Mouse (Mus musculus): ENCODE results near the gene Bicc1. TPM values are rescaled to one million over a fixed set of nuclear protein-coding genes. Genes with fewer than 3 reads are reported as not detected.

Gene Bicc1
- polyA plus RNA-seq, 1 experiment from 2014 or later, result 4.5 TPM

GRCm38 (mm10) chr10:71130261-71130660 is 29.2 kb downstream of the Bicc1 start:
- Histone ChIP-seq H3K9me3 (replicated peaks) (no peaks in the 10 kb centered on the region), H3K27ac (no peak overlapping the region), H3K4me1 (peaks cover 14% of the 10 kb centered on the region), H3K27me3 (ENCODE audit: low read depth, poor library complexity, severe bottlenecking) (no peaks in the 10 kb centered on the region), H3K4me3 (no peak overlapping the region), H3K36me3 (no peaks in the 10 kb centered on the region)
- WGBS, result 48% methylated on average over 9 of the region's 9 CpGs
- DNase-seq (ENCODE audit: low spot score), result no peak

DNA sequence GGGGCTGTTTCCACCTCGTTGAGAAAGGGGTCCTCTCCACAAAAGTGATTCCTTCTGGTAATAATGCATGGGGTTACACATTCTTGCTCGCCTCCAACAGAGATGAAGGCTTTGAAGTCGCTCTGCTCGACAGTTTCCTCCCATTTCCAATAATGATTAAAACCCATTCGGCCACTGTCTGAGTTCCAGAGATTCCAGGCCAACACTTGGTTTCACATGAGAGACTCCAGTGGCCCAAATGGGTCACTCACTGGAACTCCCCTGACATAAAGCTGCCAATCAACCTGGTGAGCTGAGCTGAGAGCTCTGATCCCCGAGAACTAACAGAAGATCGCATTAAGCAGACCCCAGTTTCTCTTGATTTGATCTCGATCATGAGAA is 31.6 kb downstream of the Bicc1 start:
- H3K4me3 ChIP-seq, result no peak overlapping the region
- no peak for DNase-seq (ENCODE audit: low spot score)
- H3K9me3 ChIP-seq (replicated peaks), result no peaks in the 10 kb centered on the region
- WGBS, result 46% methylated on average over 8 of the region's 8 CpGs
- no peaks in the 10 kb centered on the region for H3K36me3 ChIP-seq
- H3K4me1 ChIP-seq, result peaks cover 17% of the 10 kb centered on the region
- no peak overlapping the region for H3K27ac ChIP-seq
- H3K27me3 ChIP-seq (ENCODE audit: low read depth, poor library complexity, severe bottlenecking), result no peaks in the 10 kb centered on the region

- Histone ChIP-seq H3K27me3 (ENCODE audit: low read depth, poor library complexity, severe bottlenecking) (no peaks in the 10 kb centered on the region), H3K36me3 (no peaks in the 10 kb centered on the region), H3K4me3 (no peak overlapping the region), H3K9me3 (replicated peaks) (no peaks in the 10 kb centered on the region), H3K27ac (no peak overlapping the region), H3K4me1 (peaks cover 17% of the 10 kb centered on the region)
- WGBS, result 83% methylated on average over 13 of the region's 13 CpGs
- DNase-seq (ENCODE audit: low spot score), result no peak
Measured at GRCm38 (mm10) chr10:71127278-71127950, 32.1 kb downstream of the Bicc1 start.

GRCm38 (mm10) chr10:71123974-71124373 is 35.5 kb downstream of the Bicc1 start:
- no peaks in the 10 kb centered on the region for H3K9me3 ChIP-seq (replicated peaks)
- no peak overlapping the region for H3K27ac ChIP-seq
- H3K36me3 ChIP-seq, result no peaks in the 10 kb centered on the region
- no peak for DNase-seq (ENCODE audit: low spot score)
- peaks cover 19% of the 10 kb centered on the region for H3K4me1 ChIP-seq
- no peaks in the 10 kb centered on the region for H3K27me3 ChIP-seq (ENCODE audit: low read depth, poor library complexity, severe bottlenecking)
- no peak overlapping the region for H3K4me3 ChIP-seq
- WGBS, result 41% methylated on average over 3 of the region's 3 CpGs

GRCm38 (mm10) chr10:71123395-71123794 is 36.1 kb downstream of the Bicc1 start:
- H3K27ac ChIP-seq, result no peak overlapping the region
- no peaks in the 10 kb centered on the region for H3K36me3 ChIP-seq
- H3K27me3 ChIP-seq (ENCODE audit: low read depth, poor library complexity, severe bottlenecking), result no peaks in the 10 kb centered on the region
- no peak for DNase-seq (ENCODE audit: low spot score)
- H3K9me3 ChIP-seq (replicated peaks), result no peaks in the 10 kb centered on the region
- H3K4me3 ChIP-seq, result no peak overlapping the region
- 63% methylated on average over 4 of the region's 4 CpGs for WGBS
- H3K4me1 ChIP-seq, result peaks cover 23% of the 10 kb centered on the region

GRCm38 (mm10) chr10:71122480-71122879 is 37.0 kb downstream of the Bicc1 start:
- Histone ChIP-seq H3K4me3 (no peak overlapping the region), H3K9me3 (replicated peaks) (no peaks in the 10 kb centered on the region), H3K27me3 (ENCODE audit: low read depth, poor library complexity, severe bottlenecking) (no peaks in the 10 kb centered on the region), H3K4me1 (peaks cover 16% of the 10 kb centered on the region), H3K36me3 (no peaks in the 10 kb centered on the region), H3K27ac (no peak overlapping the region)
- WGBS, result 87% methylated on average over 8 of the region's 8 CpGs
- peak; percentile 19 for DNase-seq (ENCODE audit: low spot score)

DNA sequence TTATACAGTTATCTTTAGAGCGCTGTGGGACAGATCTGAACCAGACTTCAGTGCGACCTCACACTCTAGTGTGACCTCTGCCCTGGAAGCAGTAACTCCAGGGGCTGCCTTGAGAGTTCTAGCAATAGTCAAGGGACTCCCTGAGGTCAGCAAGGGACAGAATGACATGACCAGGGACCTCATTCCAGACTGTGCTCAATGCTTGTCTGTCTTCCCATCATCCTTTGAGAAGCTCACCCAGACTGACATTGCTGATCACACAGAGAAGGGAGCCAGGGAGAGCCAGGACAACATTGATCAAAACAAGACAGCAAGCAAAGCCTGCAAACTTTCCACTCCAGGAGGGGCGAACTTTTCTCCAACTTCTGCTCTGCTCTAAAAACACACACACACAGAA is 38.7 kb downstream of the Bicc1 start:
- DNase-seq (ENCODE audit: low spot score), result peak; percentile 13
- 80% methylated on average over 3 of the region's 3 CpGs for WGBS
- Histone ChIP-seq H3K9me3 (replicated peaks) (no peaks in the 10 kb centered on the region), H3K4me1 (peaks cover 16% of the 10 kb centered on the region), H3K4me3 (no peak overlapping the region), H3K27ac (no peak overlapping the region), H3K27me3 (ENCODE audit: low read depth, poor library complexity, severe bottlenecking) (no peaks in the 10 kb centered on the region), H3K36me3 (no peaks in the 10 kb centered on the region)

DNA sequence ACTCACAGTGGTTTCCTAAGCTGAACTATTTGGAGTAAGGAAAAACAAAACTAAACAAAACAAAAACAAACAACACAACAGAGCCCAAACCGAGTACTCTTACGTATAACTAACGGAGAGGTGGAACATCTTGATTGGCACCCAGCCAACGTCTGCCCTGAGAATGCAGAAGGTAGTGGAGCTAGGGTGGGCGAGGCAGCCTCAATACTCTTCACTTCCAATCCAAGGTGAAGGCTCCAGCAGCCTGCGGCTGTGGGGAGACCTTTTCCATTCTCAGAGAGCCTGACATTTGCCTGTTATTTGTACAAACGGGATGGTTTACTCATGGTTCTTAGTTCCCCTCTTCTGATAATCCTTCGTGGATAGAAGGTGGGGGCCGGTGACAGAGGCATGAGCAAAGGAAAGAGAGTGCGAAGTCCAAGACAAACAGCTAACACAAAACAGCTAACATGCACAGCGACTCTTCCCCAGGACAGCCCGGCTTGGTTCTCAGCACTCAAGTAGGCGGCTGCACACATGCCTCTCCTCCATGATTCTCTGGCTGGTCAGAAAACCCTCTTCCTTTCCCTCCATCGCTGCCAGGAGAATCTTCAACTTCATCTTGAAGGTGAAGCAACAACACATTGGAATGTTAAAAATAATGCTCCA is 39.3 kb downstream of the Bicc1 start:
- Histone ChIP-seq H3K4me1 (peaks cover 16% of the 10 kb centered on the region), H3K27me3 (ENCODE audit: low read depth, poor library complexity, severe bottlenecking) (no peaks in the 10 kb centered on the region), H3K4me3 (no peak overlapping the region), H3K27ac (0 out of 2 replicates have a peak overlapping the region, but pooled peaks have one; percentile 30), H3K36me3 (no peaks in the 10 kb centered on the region), H3K9me3 (replicated peaks) (no peaks in the 10 kb centered on the region)
- DNase-seq (ENCODE audit: low spot score), result no peak
- WGBS, result 90% methylated on average over 14 of the region's 14 CpGs

- H3K36me3 ChIP-seq, result no peaks in the 10 kb centered on the region
- H3K4me3 ChIP-seq, result no peak overlapping the region
- no peaks in the 10 kb centered on the region for H3K27me3 ChIP-seq (ENCODE audit: low read depth, poor library complexity, severe bottlenecking)
- DNase-seq (ENCODE audit: low spot score), result peak; percentile 27
- H3K4me1 ChIP-seq, result peaks cover 13% of the 10 kb centered on the region
- H3K27ac ChIP-seq, result peak overlapping the region; percentile 62; the same call in 1 of the 2 replicates
- no peaks in the 10 kb centered on the region for H3K9me3 ChIP-seq (replicated peaks)
- 81% methylated on average over 15 of the region's 15 CpGs for WGBS
Measured at GRCm38 (mm10) chr10:71119120-71119847, 40.2 kb downstream of the Bicc1 start.

DNA sequence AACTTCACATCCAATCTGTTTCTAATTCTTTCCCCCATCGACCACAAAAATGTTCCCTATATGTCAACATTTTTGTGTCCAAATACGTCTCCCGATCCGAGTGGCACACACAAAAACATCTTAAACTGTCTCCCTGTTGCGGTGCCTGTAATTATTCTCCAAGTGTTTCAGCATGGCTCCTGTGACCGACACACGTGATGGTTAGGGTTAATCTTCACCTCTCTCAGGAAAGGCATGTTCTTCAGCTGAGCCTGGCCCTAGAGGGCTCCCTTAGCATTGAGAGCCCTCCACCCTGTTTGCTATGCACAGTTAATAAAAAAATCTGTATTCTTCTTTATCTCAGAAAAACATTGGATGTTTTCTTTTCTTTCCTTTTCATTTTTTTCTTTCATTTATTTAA is 41.7 kb downstream of the Bicc1 start:
- Histone ChIP-seq H3K4me1 (peaks cover 13% of the 10 kb centered on the region), H3K36me3 (no peaks in the 10 kb centered on the region), H3K9me3 (replicated peaks) (no peaks in the 10 kb centered on the region), H3K27ac (no peak overlapping the region), H3K4me3 (no peak overlapping the region), H3K27me3 (ENCODE audit: low read depth, poor library complexity, severe bottlenecking) (no peaks in the 10 kb centered on the region)
- no peak for DNase-seq (ENCODE audit: low spot score)
- WGBS, result 86% methylated on average over 7 of the region's 7 CpGs

GRCm38 (mm10) chr10:71114260-71114920 is 45.1 kb downstream of the Bicc1 start:
- no peak overlapping the region for H3K4me3 ChIP-seq
- H3K27me3 ChIP-seq (ENCODE audit: low read depth, poor library complexity, severe bottlenecking), result no peaks in the 10 kb centered on the region
- no peaks in the 10 kb centered on the region for H3K36me3 ChIP-seq
- peak; percentile 14 for DNase-seq (ENCODE audit: low spot score)
- peaks cover 10% of the 10 kb centered on the region for H3K4me1 ChIP-seq
- WGBS, result 91% methylated on average over 10 of the region's 10 CpGs
- no peaks in the 10 kb centered on the region for H3K9me3 ChIP-seq (replicated peaks)
- no peak overlapping the region for H3K27ac ChIP-seq

DNA sequence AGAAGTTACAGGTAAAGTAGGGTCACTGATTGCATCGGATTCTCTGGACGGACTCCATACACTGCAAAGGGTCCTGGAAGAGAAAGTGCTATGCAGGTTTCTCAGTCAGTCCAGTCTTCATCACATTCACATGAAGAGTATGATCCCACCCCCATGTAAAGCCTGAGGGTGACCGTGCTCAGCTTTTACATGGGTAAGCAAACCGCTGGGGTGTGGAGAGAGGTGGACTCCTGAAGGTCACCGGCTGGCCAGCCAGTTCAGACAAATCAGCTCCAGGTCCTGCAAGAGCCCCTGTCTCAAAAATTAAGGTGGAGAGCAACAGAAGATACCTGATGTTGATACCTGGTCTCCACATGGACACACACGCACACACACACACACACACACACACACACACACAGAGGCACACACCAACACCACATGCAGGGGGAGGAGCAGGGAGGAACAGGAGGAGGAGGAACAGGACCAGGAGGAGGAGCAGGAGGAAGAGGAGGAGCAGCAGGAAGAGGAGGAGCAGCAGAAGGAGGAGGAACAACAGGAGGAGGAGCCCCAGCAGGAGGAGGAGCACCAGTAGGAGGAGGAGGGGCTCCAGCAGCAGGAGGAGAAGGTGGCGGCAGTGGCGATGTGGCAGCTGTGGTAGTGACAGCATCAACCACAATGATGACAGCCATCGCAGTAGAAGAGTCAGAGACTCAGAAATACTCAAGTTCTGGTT is 52.9 kb downstream of the Bicc1 start:
- no peak for DNase-seq (ENCODE audit: low spot score)
- no peaks in the 10 kb centered on the region for H3K27me3 ChIP-seq (ENCODE audit: low read depth, poor library complexity, severe bottlenecking)
- no peaks in the 10 kb centered on the region; the same call in 1 of the 2 replicates for H3K4me1 ChIP-seq
- no peak overlapping the region for H3K4me3 ChIP-seq
- 96% methylated on average over 9 of the region's 9 CpGs for WGBS
- H3K9me3 ChIP-seq (replicated peaks), result no peaks in the 10 kb centered on the region
- H3K27ac ChIP-seq, result no peak overlapping the region
- no peaks in the 10 kb centered on the region for H3K36me3 ChIP-seq

Measured in limb, embryonic 10.5 days (tissue).